Mouse (Mus musculus) lung, postnatal 0 days (tissue): ENCODE measurements around the gene Tbc1d22a. TPM values are rescaled to one million over a fixed set of nuclear protein-coding genes. Genes with fewer than 3 reads are reported as not detected.

Source experiments
- ATAC-seq: fragments of 200-750 bp; cut with Nextera tagmentation; 2 replicates; pipeline ENCODE4 v1.8.0; 2017; ENCODE audit warnings: moderate library complexity
- DNase-seq: peaks from one replicate; pipeline ENCODE4 v3.0.0-alpha.2; 2016; ENCODE audit warnings: low spot score
- H3K27ac ChIP-seq: fragments of 300-500 bp; sonication (generic); 2 replicates; pipeline ENCODE4 v1.5.1; 2014; ENCODE audit warnings: antibody characterized with exemption, mild to moderate bottlenecking, low read length, mixed read lengths
- H3K27me3 ChIP-seq: fragments of 300-500 bp; sonication (generic); replicated peaks from 2 replicates; pipeline ENCODE4 v1.6.1; 2014; ENCODE audit warnings: low read length, mixed read lengths; ENCODE audit not compliant: insufficient read depth
- H3K36me3 ChIP-seq: fragments of 300-500 bp; sonication (generic); 2 replicates; pipeline ENCODE4 v1.6.1; 2014; ENCODE audit warnings: low read length, mixed read lengths; ENCODE audit not compliant: insufficient read depth
- H3K4me1 ChIP-seq: fragments of 300-500 bp; sonication (generic); 2 replicates; pipeline ENCODE4 v1.6.1; 2014; ENCODE audit warnings: antibody characterized with exemption, low read depth, low read length, mixed read lengths; ENCODE audit not compliant: insufficient read depth
- H3K4me2 ChIP-seq: fragments of 300-500 bp; sonication (generic); replicated peaks from 2 replicates; pipeline ENCODE4 v1.6.1; 2014; ENCODE audit warnings: low read depth, mild to moderate bottlenecking, low read length, moderate library complexity, mixed read lengths
- H3K4me3 ChIP-seq: fragments of 300-500 bp; sonication (generic); 2 replicates; pipeline ENCODE4 v1.5.1; 2014; ENCODE audit warnings: low read depth, low read length
- H3K9ac ChIP-seq: fragments of 300-500 bp; sonication (generic); replicated peaks from 2 replicates; pipeline ENCODE4 v1.6.1; 2014; ENCODE audit warnings: low read depth, mild to moderate bottlenecking
- H3K9me3 ChIP-seq: fragments of 300-500 bp; sonication (generic); 2 replicates; pipeline ENCODE4 v1.6.1; 2016; ENCODE audit warnings: low read length, mixed read lengths
- CTCF ChIP-seq: IDR thresholded peaks from 2 replicates; pipeline ENCODE4 v1.5.1; 2016; ENCODE audit warnings: antibody characterized with exemption, mild to moderate bottlenecking
- EP300 ChIP-seq: IDR thresholded peaks from 2 replicates; pipeline ENCODE4 v1.6.1; 2016; ENCODE audit warnings: antibody characterized with exemption, mild to moderate bottlenecking, control low read depth
- WGBS: fragments of 180-500 bp; shearing (Covaris S2); extraction: QIAGEN DNeasy Blood & Tissue Kit; methylation state at CpG from one replicate; pipeline ENCODE4 v1.1.7; 2014; 5-methylcytosine and 5-hydroxymethylcytosine counted together
- polyA plus RNA-seq: library from polyadenylated mRNA; unstranded; fragments of >200 nt; fragmentation: Nextera tagmentation; extraction: Ambion mirVana; gene quantifications from 2 replicates; pipeline ENCODE4 v1.2.1, GENCODE M21; 2015

The Tbc1d22a gene
- polyA plus RNA-seq, 1 experiment from 2014 or later = 13.1 TPM

DNA sequence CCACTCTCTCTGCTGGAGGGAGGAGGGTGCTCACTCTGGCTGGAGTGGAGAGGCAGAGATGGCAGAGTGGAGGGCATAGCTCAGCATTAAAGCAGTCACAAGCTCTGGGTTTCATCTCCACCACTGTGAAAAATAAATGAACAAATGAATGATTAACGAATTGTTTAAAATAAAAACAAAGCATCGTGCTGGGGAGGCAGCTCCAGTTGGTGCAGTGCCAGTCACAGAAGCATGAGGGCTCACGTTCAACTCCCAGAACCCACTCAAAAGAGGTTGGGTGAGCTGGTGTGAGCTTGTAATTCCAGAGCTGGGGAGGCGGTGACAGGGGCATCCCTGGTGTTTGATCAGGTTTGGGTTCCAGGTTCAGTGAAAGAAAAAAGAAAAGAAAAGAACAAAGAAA, 14.1 kb upstream of the Tbc1d22a start:
- Histone ChIP-seq H3K27ac (no peak overlapping the region), H3K4me3 (no peak overlapping the region), H3K9ac (no peak overlapping the region), H3K4me1 (peaks cover 5% of the 10 kb centered on the region), H3K4me2 (no peak overlapping the region), H3K27me3 (no peaks in the 10 kb centered on the region), H3K36me3 (no peaks in the 10 kb centered on the region), H3K9me3 (no peaks in the 10 kb centered on the region)
- 29% methylated on average over 4 of the region's 4 CpGs for WGBS
- no peak for ATAC-seq
- TF ChIP-seq EP300 (no peak), CTCF (peak; percentile 12; the same call in 1 of the 2 replicates)
- DNase-seq = no peak

DNA sequence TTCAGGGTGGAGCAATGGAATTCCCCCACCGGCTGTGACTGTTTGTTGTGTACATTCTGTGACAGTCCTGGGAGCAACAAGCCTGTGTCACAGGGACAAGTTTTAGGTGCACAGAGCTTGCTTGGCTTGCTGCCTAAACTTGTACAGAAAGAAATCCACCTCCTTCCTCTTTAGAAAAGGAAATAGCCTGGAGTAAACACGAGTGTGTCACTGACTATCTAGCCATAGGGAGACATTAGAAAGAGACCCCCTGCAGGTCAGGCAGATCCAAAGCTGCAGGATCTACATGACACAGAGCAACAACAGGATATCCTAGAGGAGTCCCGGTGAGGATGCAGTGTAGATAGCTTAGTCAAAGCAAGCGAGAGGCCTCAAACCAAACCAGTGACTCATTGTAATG, 13.2 kb upstream of the Tbc1d22a start:
- Histone ChIP-seq H3K9me3 (no peaks in the 10 kb centered on the region), H3K4me1 (peaks cover 5% of the 10 kb centered on the region), H3K4me2 (no peak overlapping the region), H3K27me3 (no peaks in the 10 kb centered on the region), H3K9ac (no peak overlapping the region), H3K27ac (peak overlapping the region; percentile 76; the same call in 1 of the 2 replicates), H3K4me3 (no peak overlapping the region), H3K36me3 (no peaks in the 10 kb centered on the region)
- 31% methylated on average over 4 of the region's 4 CpGs for WGBS
- ATAC-seq = peak; percentile 84
- TF ChIP-seq EP300 = peak; percentile 96
- peak; percentile 55 for TF ChIP-seq CTCF
- peak; percentile 75 for DNase-seq

DNA sequence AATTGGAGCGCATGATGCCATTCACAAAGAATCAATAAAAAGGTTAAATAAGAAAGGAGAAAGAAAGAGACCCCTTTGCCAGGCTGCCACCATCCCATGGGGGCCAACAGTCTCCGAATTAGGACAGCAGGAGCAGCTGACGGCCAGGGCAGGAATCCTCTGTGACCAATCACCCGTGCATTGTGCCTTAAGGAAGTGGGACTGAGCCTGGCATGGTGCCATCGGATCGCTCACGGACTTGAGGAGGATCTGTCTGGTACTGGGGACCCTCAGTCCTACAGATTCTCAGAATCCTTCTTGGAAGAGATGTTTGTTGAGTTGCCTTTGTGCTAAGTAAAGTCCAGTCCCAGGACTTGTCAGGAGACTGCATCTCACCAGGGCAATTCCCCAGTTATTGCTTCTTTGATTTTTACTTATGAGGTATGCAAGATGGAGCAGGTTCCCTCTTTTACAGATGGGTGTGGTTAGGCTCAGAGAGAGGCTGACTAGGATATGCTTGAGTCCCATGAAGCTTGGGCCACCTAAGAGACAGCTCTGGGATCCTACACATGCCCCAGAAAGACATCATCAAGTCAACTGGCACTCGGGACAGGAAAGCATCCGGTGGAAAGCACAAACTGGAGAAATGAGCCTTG, 12.4 kb upstream of the Tbc1d22a start:
- H3K27me3 ChIP-seq = no peaks in the 10 kb centered on the region
- no peak overlapping the region for H3K9ac ChIP-seq
- peaks cover 5% of the 10 kb centered on the region for H3K4me1 ChIP-seq
- H3K4me2 ChIP-seq = no peak overlapping the region
- DNase-seq (no peak), ATAC-seq (no peak)
- no peaks in the 10 kb centered on the region for H3K9me3 ChIP-seq
- no peak overlapping the region for H3K4me3 ChIP-seq
- no peak for TF ChIP-seq CTCF
- no peak for TF ChIP-seq EP300
- H3K36me3 ChIP-seq = no peaks in the 10 kb centered on the region
- peak overlapping the region; percentile 76 for H3K27ac ChIP-seq
- WGBS = 60% methylated on average over 9 of the region's 9 CpGs

DNA sequence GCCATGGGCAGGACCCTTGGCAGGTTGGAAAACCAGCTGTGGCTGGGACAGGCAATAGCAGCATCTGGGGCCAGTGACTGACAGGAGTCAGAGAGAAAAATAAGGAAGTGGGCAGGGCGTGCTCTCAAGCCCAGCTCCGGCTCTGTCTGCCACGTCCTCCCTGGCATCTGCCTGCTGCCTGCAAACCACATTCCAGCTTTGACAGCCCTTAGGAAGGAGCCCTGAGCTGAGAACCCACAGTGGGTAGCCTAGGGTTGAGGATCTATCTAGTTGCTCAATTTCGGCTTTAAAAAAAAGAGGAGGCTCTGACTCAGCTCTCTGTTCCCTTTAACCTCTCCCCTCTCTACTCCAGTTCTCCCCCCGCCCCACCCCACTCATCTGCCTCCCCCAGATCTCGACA, 11.6 kb upstream of the Tbc1d22a start:
- Histone ChIP-seq H3K27me3 (no peaks in the 10 kb centered on the region), H3K9me3 (no peaks in the 10 kb centered on the region), H3K4me2 (no peak overlapping the region), H3K36me3 (no peaks in the 10 kb centered on the region), H3K27ac (peak overlapping the region; percentile 76), H3K4me1 (peaks cover 5% of the 10 kb centered on the region), H3K9ac (no peak overlapping the region), H3K4me3 (no peak overlapping the region)
- WGBS = 25% methylated on average over 6 of the region's 6 CpGs
- ATAC-seq (peak; percentile 20), DNase-seq (peak; percentile 76)
- no peak for TF ChIP-seq CTCF
- TF ChIP-seq EP300 = no peak

DNA sequence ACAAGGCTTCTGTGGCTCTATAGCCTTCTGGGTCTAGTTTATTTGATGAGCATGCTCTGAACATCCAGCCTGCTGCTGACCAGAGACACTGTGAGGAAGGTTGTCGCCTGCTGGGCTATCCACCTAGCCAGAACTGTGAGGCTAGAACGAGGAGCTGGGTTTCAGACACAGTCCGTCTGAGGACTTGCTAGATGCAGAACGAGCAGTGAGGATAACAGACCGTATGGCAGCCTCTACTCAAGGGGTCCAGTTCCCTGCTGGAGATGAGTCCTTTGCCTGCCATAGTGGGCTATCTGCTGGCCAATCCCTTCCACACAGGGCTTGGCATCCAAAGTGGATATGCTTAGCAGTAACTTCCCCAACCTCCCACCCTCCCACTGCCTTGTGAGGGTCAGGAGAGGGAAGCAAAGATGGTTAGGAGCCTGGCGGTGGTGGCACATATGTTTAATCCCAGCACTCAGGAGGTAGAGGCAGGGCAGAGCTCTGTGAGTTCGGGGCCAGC, 10.9 kb upstream of the Tbc1d22a start:
- no peak overlapping the region for H3K4me2 ChIP-seq
- ATAC-seq (no peak), DNase-seq (no peak)
- peaks cover 5% of the 10 kb centered on the region for H3K4me1 ChIP-seq
- H3K36me3 ChIP-seq = no peaks in the 10 kb centered on the region
- no peak for TF ChIP-seq CTCF
- no peak for TF ChIP-seq EP300
- WGBS = 74% methylated on average over 7 of the region's 7 CpGs
- no peak overlapping the region for H3K4me3 ChIP-seq
- no peaks in the 10 kb centered on the region for H3K9me3 ChIP-seq
- H3K27me3 ChIP-seq = no peaks in the 10 kb centered on the region
- H3K27ac ChIP-seq = peak overlapping the region; percentile 76
- no peak overlapping the region for H3K9ac ChIP-seq

DNA sequence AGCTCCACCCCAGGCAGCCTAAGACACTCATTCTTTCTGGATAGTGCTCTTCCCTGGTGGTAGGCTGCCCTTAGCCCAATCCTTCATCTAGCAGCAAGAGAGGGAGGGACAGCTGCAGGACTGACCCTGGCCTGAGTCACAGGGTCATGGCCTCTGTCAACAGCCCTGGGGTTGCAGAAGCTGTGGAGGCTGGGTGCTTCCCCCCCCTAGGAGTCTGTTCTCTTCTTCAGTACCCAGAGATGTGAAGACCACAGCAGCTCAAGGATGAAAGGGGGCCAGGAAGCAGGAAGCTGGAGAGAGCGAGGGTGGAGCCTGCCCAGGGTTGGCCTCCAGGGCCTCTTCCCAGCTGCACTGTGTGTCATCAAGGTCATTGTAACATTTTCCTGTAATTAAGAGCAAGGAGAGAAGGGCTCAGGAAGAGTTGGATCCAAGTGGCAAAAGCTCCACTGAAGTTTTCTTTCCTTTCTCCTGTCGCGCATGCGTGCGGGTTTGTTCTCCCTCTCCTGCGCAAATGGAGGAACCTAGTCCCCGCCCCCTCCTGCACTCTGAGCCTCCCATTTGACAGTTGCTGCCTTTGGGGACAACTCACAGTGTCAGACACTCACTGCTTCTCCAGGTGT, 10.2 kb upstream of the Tbc1d22a start:
- Histone ChIP-seq H3K9ac (no peak overlapping the region), H3K4me1 (peaks cover 5% of the 10 kb centered on the region), H3K27ac (peak overlapping the region; percentile 76; the same call in 1 of the 2 replicates), H3K9me3 (no peaks in the 10 kb centered on the region), H3K27me3 (no peaks in the 10 kb centered on the region), H3K4me2 (0 out of 2 replicates have a peak overlapping the region, but pooled peaks have one; percentile 25), H3K4me3 (no peak overlapping the region), H3K36me3 (no peaks in the 10 kb centered on the region)
- TF ChIP-seq CTCF (no peak), EP300 (no peak)
- peak; percentile 17 for ATAC-seq
- DNase-seq = peak; percentile 43
- 35% methylated on average over 7 of the region's 7 CpGs for WGBS
